Mouse (Mus musculus) liver, embryonic 14.5 days (tissue): ENCODE results near the gene 1700028P14Rik.

Source experiments
- CTCF ChIP-seq: IDR thresholded peaks from 2 replicates; pipeline ENCODE4 v1.5.1; 2016; ENCODE audit warnings: antibody characterized with exemption, low read depth, control low read depth
- EP300 ChIP-seq: IDR thresholded peaks from 2 replicates; pipeline ENCODE4 v1.6.1; 2016; ENCODE audit warnings: antibody characterized with exemption, low read depth

DNA sequence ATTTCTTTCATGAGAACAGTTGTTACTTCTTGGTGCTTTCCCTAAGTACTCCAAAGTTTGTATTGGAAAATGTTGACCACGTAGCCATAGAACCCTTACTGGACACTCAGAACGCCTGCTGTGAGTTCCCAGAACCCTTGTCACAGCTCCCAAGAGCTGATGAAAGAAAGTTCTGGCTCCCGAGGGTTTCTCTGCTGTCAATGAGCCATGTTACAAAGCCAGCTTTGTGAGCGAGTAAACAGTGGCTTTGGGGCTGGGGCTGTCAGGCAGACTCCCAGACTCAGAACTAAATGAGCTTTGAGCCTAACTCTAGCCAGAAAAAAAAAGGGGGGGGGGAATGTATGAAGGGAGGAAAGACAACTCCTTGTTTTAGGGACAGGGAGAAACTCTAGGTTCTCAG, 120.7 kb downstream of the 1700028P14Rik start:
- TF ChIP-seq CTCF (no peak), EP300 (no peak)
